Mouse (Mus musculus): ENCODE data around the gene Rdh16. TPM values are rescaled to one million over a fixed set of nuclear protein-coding genes. Genes with fewer than 3 reads are reported as not detected.
"Not testable (repeated sequence)": the region's sequence is repeated elsewhere in the genome, so short reads cannot be mapped to it uniquely, and the experiment has no call there.

Rdh16 gene
- polyA plus RNA-seq, 1 experiment from 2014 or later: 0.06 TPM

- not testable (repeated sequence) for H3K9ac ChIP-seq (ENCODE audit: low read length); DNase-seq (ENCODE audit: low spot score); H3K36me3 ChIP-seq (ENCODE audit: control insufficient read depth, insufficient read depth, low read length); H3K27ac ChIP-seq (ENCODE audit: low read depth, low read length); ATAC-seq; H3K4me2 ChIP-seq (ENCODE audit: low read length); H3K4me1 ChIP-seq (ENCODE audit: control insufficient read depth, insufficient read depth, low read length); H3K4me3 ChIP-seq (ENCODE audit: low read depth, low read length); H3K9me3 ChIP-seq (replicated peaks; ENCODE audit: control insufficient read depth, low read length); H3K27me3 ChIP-seq (replicated peaks; ENCODE audit: control insufficient read depth, insufficient read depth, low read length)
- WGBS: 90% methylated on average over 5 of the region's 5 CpGs
Observed at GRCm38 (mm10) chr10:127845945-127846344, 45.0 kb downstream of the Rdh16 start.

GRCm38 (mm10) chr10:127848089-127848488 is 47.1 kb downstream of the Rdh16 start:
- ATAC-seq (no peak), DNase-seq (ENCODE audit: low spot score) (no peak)
- Histone ChIP-seq H3K27ac (ENCODE audit: low read depth, low read length) (no peak overlapping the region), H3K27me3 (replicated peaks; ENCODE audit: control insufficient read depth, insufficient read depth, low read length) (no peaks in the 10 kb centered on the region), H3K9me3 (replicated peaks; ENCODE audit: control insufficient read depth, low read length) (no peaks in the 10 kb centered on the region), H3K4me2 (ENCODE audit: low read length) (no peak overlapping the region), H3K36me3 (ENCODE audit: control insufficient read depth, insufficient read depth, low read length) (no peaks in the 10 kb centered on the region), H3K4me3 (ENCODE audit: low read depth, low read length) (no peak overlapping the region), H3K9ac (ENCODE audit: low read length) (no peak overlapping the region), H3K4me1 (ENCODE audit: control insufficient read depth, insufficient read depth, low read length) (no peaks in the 10 kb centered on the region)
- 81% methylated on average over 1 of the region's 1 CpGs for WGBS

GRCm38 (mm10) chr10:127849628-127850027 is 48.7 kb downstream of the Rdh16 start, which contains the start of gene Rdh19:
Gene Rdh19 (plus strand): TSS chr10:127849928.
- H3K27ac ChIP-seq (ENCODE audit: low read depth, low read length): no peak within 1 kb of the TSS
- H3K9me3 ChIP-seq (replicated peaks; ENCODE audit: control insufficient read depth, low read length): no peaks in the 10 kb centered on the region
- no peaks in the 10 kb centered on the region for H3K4me1 ChIP-seq (ENCODE audit: control insufficient read depth, insufficient read depth, low read length)
- ATAC-seq (no peak), DNase-seq (ENCODE audit: low spot score) (no peak)
- no peak within 1 kb of the TSS for H3K4me2 ChIP-seq (ENCODE audit: low read length)
- 84% methylated on average over 1 of the region's 1 CpGs for WGBS
- no peak within 1 kb of the TSS for H3K9ac ChIP-seq (ENCODE audit: low read length)
- no peak within 1 kb of the TSS for H3K4me3 ChIP-seq (ENCODE audit: low read depth, low read length)
- no peaks in the 10 kb centered on the region for H3K27me3 ChIP-seq (replicated peaks; ENCODE audit: control insufficient read depth, insufficient read depth, low read length)
- H3K36me3 ChIP-seq (ENCODE audit: control insufficient read depth, insufficient read depth, low read length): no peaks in the 10 kb centered on the region

DNA sequence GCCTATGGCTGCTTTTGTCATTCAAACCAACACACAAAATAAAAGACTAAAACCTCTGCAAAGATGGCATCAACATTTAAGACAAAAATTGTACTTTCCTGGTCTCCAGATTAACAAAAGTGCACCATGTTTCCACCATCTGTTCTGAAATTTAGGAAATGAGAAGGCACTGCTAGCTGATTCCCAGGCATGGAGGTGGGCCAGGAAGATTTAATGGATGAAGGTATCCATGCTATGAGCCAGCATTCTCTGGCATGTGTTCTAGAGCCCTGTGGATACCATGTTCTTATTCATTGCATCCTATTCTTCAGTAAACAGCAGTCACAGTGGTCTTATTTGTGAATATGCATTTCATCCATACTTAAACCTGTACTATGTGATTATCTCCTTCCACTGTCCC is 55.4 kb downstream of the Rdh16 start:
- Histone ChIP-seq H3K4me3 (ENCODE audit: low read depth, low read length) (no peak overlapping the region), H3K9me3 (replicated peaks; ENCODE audit: control insufficient read depth, low read length) (no peaks in the 10 kb centered on the region), H3K4me2 (ENCODE audit: low read length) (no peak overlapping the region), H3K9ac (ENCODE audit: low read length) (no peak overlapping the region), H3K4me1 (ENCODE audit: control insufficient read depth, insufficient read depth, low read length) (no peaks in the 10 kb centered on the region), H3K27ac (ENCODE audit: low read depth, low read length) (no peak overlapping the region), H3K36me3 (ENCODE audit: control insufficient read depth, insufficient read depth, low read length) (no peaks in the 10 kb centered on the region), H3K27me3 (replicated peaks; ENCODE audit: control insufficient read depth, insufficient read depth, low read length) (no peaks in the 10 kb centered on the region)
- no peak for ATAC-seq
- no peak for DNase-seq (ENCODE audit: low spot score)

DNA sequence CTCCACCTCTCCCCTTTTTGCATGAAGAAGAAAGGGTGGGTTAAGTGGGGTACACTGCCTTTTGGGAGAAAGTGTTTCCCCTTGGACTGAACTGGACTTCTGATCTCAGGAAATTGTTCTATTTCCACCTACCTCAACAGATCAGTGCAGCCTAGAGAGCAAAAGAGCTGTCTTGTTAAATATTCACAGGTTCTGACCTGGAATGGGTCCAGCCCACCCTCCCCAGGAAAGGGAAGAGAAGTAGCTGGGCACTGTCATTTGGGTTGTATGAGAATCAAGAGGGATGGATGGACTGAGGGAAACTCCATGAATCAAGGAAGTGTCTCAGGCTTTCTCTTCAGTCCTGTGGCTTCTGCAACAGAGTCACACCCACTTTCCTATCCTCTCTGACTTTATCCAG is 64.0 kb downstream of the Rdh16 start:
- H3K27me3 ChIP-seq (replicated peaks; ENCODE audit: control insufficient read depth, insufficient read depth, low read length): no peaks in the 10 kb centered on the region

GRCm38 (mm10) chr10:127866232-127866631 is 65.3 kb downstream of the Rdh16 start, which contains the start of gene Rdh16f2:
Gene Rdh16f2 (plus strand): TSS chr10:127866474.
- ATAC-seq (no peak), DNase-seq (ENCODE audit: low spot score) (no peak)
- Histone ChIP-seq H3K36me3 (ENCODE audit: control insufficient read depth, insufficient read depth, low read length) (no peaks in the 10 kb centered on the region), H3K9ac (ENCODE audit: low read length) (no peak within 1 kb of the TSS), H3K4me1 (ENCODE audit: control insufficient read depth, insufficient read depth, low read length) (no peaks in the 10 kb centered on the region), H3K9me3 (replicated peaks; ENCODE audit: control insufficient read depth, low read length) (no peaks in the 10 kb centered on the region), H3K4me3 (ENCODE audit: low read depth, low read length) (no peak within 1 kb of the TSS), H3K27ac (ENCODE audit: low read depth, low read length) (no peak within 1 kb of the TSS), H3K27me3 (replicated peaks; ENCODE audit: control insufficient read depth, insufficient read depth, low read length) (no peaks in the 10 kb centered on the region), H3K4me2 (ENCODE audit: low read length) (no peak within 1 kb of the TSS)
- WGBS: 85% methylated on average over 3 of the region's 3 CpGs

More for the DNA sequence above, 64.0 kb downstream of the Rdh16 start:
- Histone ChIP-seq H3K27ac (ENCODE audit: low read depth, low read length) (no peak overlapping the region), H3K9ac (ENCODE audit: low read length) (no peak overlapping the region), H3K9me3 (replicated peaks; ENCODE audit: control insufficient read depth, low read length) (no peaks in the 10 kb centered on the region), H3K36me3 (ENCODE audit: control insufficient read depth, insufficient read depth, low read length) (no peaks in the 10 kb centered on the region), H3K4me2 (ENCODE audit: low read length) (no peak overlapping the region), H3K4me1 (ENCODE audit: control insufficient read depth, insufficient read depth, low read length) (no peaks in the 10 kb centered on the region), H3K4me3 (ENCODE audit: low read depth, low read length) (no peak overlapping the region)
- ATAC-seq (no peak), DNase-seq (ENCODE audit: low spot score) (no peak)

DNA sequence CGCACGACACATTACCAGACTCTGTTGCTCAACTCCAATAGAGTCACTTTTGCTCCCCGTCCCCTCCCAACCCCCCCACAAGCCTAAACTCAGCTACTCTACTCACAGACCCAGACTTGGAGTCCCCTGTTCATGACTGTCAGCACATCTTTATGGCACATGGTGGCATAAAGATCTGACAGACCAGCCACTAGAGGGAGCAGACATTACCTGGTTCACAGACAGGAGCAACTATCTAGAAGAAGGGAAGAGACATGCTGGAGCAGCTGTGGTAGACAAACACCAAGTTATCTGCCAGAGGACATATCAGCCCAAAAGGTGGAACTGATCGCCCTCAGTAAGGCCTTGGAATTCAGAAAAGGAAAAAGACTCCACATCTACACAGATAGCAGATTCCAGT is 71.5 kb downstream of the Rdh16 start:
- H3K4me1 ChIP-seq (ENCODE audit: control insufficient read depth, insufficient read depth, low read length): no peaks in the 10 kb centered on the region
- DNase-seq (ENCODE audit: low spot score) (peak; percentile 5), ATAC-seq (no peak)
- no peak overlapping the region for H3K4me3 ChIP-seq (ENCODE audit: low read depth, low read length)
- H3K36me3 ChIP-seq (ENCODE audit: control insufficient read depth, insufficient read depth, low read length): no peaks in the 10 kb centered on the region
- WGBS: 68% methylated on average over 4 of the region's 4 CpGs
- H3K27ac ChIP-seq (ENCODE audit: low read depth, low read length): no peak overlapping the region
- H3K27me3 ChIP-seq (replicated peaks; ENCODE audit: control insufficient read depth, insufficient read depth, low read length): no peaks in the 10 kb centered on the region
- H3K9me3 ChIP-seq (replicated peaks; ENCODE audit: control insufficient read depth, low read length): no peaks in the 10 kb centered on the region
- no peak overlapping the region for H3K4me2 ChIP-seq (ENCODE audit: low read length)
- H3K9ac ChIP-seq (ENCODE audit: low read length): no peak overlapping the region

DNA sequence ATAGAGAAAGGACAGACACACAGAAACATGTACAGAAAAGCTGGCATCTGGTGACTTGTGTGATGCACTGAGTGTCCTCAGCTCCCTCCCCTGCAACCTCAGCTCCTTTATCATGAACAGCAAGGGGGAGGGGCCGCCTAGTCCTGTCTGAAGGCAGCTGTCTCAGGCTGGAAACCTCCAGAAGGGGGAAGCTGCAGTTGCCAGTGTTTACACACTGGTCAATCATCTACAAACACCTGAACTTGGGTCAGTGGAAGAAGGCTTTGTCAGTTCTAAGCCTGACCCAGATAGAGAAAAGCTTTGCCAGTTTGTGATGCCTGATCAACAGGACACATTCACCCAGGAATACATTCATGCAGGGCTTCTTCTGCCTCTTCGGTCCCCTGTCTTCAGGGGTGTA is 76.7 kb downstream of the Rdh16 start:
- no peaks in the 10 kb centered on the region for H3K4me1 ChIP-seq (ENCODE audit: control insufficient read depth, insufficient read depth, low read length)
- WGBS: 64% methylated on average over 2 of the region's 2 CpGs

DNA sequence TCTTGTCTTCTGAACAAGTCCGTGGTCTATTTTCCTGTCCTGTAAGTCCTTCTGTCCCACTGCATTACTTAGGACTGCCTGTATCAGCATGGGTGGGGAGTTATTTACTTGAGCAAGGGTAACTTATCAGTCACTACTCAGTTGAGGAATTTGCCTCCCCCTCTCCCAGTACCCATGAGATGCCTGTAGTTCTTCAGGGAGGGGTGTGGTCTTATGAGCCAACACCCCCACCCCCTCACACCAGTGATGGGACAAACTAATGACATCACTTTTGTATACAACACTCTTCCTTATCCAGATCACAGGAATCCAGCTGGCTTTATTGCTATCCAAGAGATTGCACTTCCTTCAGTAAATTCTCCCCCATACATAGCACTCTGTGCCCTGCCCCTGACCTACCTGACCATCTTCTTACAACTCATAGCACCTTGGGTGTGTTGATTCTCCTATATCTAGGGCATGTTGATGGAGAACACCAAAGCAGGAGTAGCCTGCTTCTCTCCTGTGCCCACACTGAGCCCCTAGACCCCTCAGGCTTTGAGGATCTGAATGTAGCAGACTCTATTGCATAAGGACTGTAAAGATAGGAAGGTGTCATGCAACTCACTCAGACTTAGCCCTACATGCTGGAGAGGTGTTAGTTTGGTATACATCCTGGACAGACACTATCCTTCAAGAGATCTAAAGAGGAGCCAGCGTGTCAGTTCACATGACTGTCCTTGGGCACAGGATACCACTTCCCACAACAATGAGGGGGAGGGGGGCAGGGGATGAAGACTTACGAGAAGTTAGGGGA is 77.5 kb downstream of the Rdh16 start:
- H3K4me2 ChIP-seq (ENCODE audit: low read length): no peak overlapping the region
- H3K27ac ChIP-seq (ENCODE audit: low read depth, low read length): no peak overlapping the region
- no peak overlapping the region for H3K4me3 ChIP-seq (ENCODE audit: low read depth, low read length)
- no peaks in the 10 kb centered on the region for H3K27me3 ChIP-seq (replicated peaks; ENCODE audit: control insufficient read depth, insufficient read depth, low read length)
- DNase-seq (ENCODE audit: low spot score) (no peak), ATAC-seq (no peak)
- no peaks in the 10 kb centered on the region for H3K36me3 ChIP-seq (ENCODE audit: control insufficient read depth, insufficient read depth, low read length)
- H3K9ac ChIP-seq (ENCODE audit: low read length): no peak overlapping the region
- H3K9me3 ChIP-seq (replicated peaks; ENCODE audit: control insufficient read depth, low read length): no peaks in the 10 kb centered on the region
- 76% methylated on average over 3 of the region's 3 CpGs for WGBS
- H3K4me1 ChIP-seq (ENCODE audit: control insufficient read depth, insufficient read depth, low read length): no peaks in the 10 kb centered on the region

More for the DNA sequence above, 76.7 kb downstream of the Rdh16 start:
- Histone ChIP-seq H3K27me3 (replicated peaks; ENCODE audit: control insufficient read depth, insufficient read depth, low read length) (no peaks in the 10 kb centered on the region), H3K4me2 (ENCODE audit: low read length) (no peak overlapping the region), H3K36me3 (ENCODE audit: control insufficient read depth, insufficient read depth, low read length) (no peaks in the 10 kb centered on the region), H3K9me3 (replicated peaks; ENCODE audit: control insufficient read depth, low read length) (no peaks in the 10 kb centered on the region), H3K4me3 (ENCODE audit: low read depth, low read length) (no peak overlapping the region), H3K9ac (ENCODE audit: low read length) (no peak overlapping the region), H3K27ac (ENCODE audit: low read depth, low read length) (no peak overlapping the region)
- ATAC-seq (no peak), DNase-seq (ENCODE audit: low spot score) (no peak)

Measured in forebrain, embryonic 14.5 days (tissue).